Mouse (Mus musculus): Measurements from ENCODE around the gene Got2. TPM values are rescaled to one million over a fixed set of nuclear protein-coding genes. Genes with fewer than 3 reads are reported as not detected.

Got2 gene
- polyA plus RNA-seq, 1 experiment from 2014 or later = 121 TPM

- DNase-seq (ENCODE audit: low spot score) = no peak
Measured at GRCm38 (mm10) chr8:95822699-95823098, 65.6 kb downstream of the Got2 start.

GRCm38 (mm10) chr8:95822096-95822495 lies 66.3 kb downstream of the Got2 start:
- no peak for DNase-seq (ENCODE audit: low spot score)

GRCm38 (mm10) chr8:95821266-95821665 lies 67.1 kb downstream of the Got2 start:
- DNase-seq (ENCODE audit: low spot score) = no peak

- DNase-seq (ENCODE audit: low spot score) = no peak
Measured at GRCm38 (mm10) chr8:95818211-95818610, 70.1 kb downstream of the Got2 start.

- no peak for DNase-seq (ENCODE audit: low spot score)
Measured at GRCm38 (mm10) chr8:95817597-95817996, 70.8 kb downstream of the Got2 start.

GRCm38 (mm10) chr8:95816044-95816708 lies 72.2 kb downstream of the Got2 start:
- no peak for DNase-seq (ENCODE audit: low spot score)

Other genes starting within 250 kb of the Got2 start
- gene Ndrg4, start 211.6 kb downstream of the Got2 start, polyA plus RNA-seq (2015; fragmentation: Nextera tagmentation; extraction: Ambion mirVana) = 3.2 and 4.1 TPM in 2 replicates
- gene Setd6, start 172.7 kb downstream of the Got2 start, polyA plus RNA-seq (2015; fragmentation: Nextera tagmentation; extraction: Ambion mirVana) = 19.7 and 20.4 TPM in 2 replicates
- gene Cnot1, start 81.1 kb downstream of the Got2 start, polyA plus RNA-seq (2015; fragmentation: Nextera tagmentation; extraction: Ambion mirVana) = 45.2 and 48.8 TPM in 2 replicates
- 437 and 462 TPM in 2 replicates for gene Sap18b, start 63.2 kb downstream of the Got2 start, polyA plus RNA-seq (2015; fragmentation: Nextera tagmentation; extraction: Ambion mirVana)
- 6.4 and 6.9 TPM in 2 replicates for gene Slc38a7, start 35.0 kb downstream of the Got2 start, polyA plus RNA-seq (2015; fragmentation: Nextera tagmentation; extraction: Ambion mirVana)

Measured in thymus, postnatal 0 days (tissue).